Mouse (Mus musculus) limb, embryonic 10.5 days (tissue): ENCODE measurements around the gene Bex6. TPM values are rescaled to one million over a fixed set of nuclear protein-coding genes. Genes with fewer than 3 reads are reported as not detected.

Experiments used
- DNase-seq: peaks from one replicate; pipeline ENCODE4 v3.0.0-alpha.2; 2017; ENCODE audit warnings: low spot score
- H3K27ac ChIP-seq: fragments of 300-500 bp; sonication (generic); 2 replicates; pipeline ENCODE4 v1.5.1; 2016; ENCODE audit warnings: mild to moderate bottlenecking
- H3K27me3 ChIP-seq: fragments of 300-500 bp; sonication (generic); 2 replicates; pipeline ENCODE4 v1.6.1; 2016; ENCODE audit warnings: low read depth, mild to moderate bottlenecking; ENCODE audit not compliant: poor library complexity, severe bottlenecking
- H3K36me3 ChIP-seq: fragments of 300-500 bp; sonication (generic); 2 replicates; pipeline ENCODE4 v1.6.1; 2016; ENCODE audit warnings: mild to moderate bottlenecking, moderate library complexity
- H3K4me1 ChIP-seq: fragments of 300-500 bp; sonication (generic); 2 replicates; pipeline ENCODE4 v1.6.1; 2016
- H3K4me3 ChIP-seq: fragments of 300-500 bp; sonication (generic); 2 replicates; pipeline ENCODE4 v1.5.1; 2016; ENCODE audit warnings: mild to moderate bottlenecking, moderate library complexity
- H3K9me3 ChIP-seq: fragments of 300-500 bp; sonication (generic); replicated peaks from 2 replicates; pipeline ENCODE4 v1.6.1; 2016; ENCODE audit warnings: mild to moderate bottlenecking
- WGBS: fragments of 180-500 bp; shearing (Covaris S2); methylation state at CpG from one replicate; pipeline ENCODE4 v1.1.7; 2016; 5-methylcytosine and 5-hydroxymethylcytosine counted together
- polyA plus RNA-seq: library from polyadenylated mRNA; unstranded; fragments of >200 nt; fragmentation: Nextera tagmentation; extraction: Ambion mirVana; gene quantifications from 2 replicates; pipeline ENCODE4 v1.2.1, GENCODE M21; 2016

The Bex6 gene
- 0.25 and 0.26 TPM in 2 replicates for polyA plus RNA-seq

DNA sequence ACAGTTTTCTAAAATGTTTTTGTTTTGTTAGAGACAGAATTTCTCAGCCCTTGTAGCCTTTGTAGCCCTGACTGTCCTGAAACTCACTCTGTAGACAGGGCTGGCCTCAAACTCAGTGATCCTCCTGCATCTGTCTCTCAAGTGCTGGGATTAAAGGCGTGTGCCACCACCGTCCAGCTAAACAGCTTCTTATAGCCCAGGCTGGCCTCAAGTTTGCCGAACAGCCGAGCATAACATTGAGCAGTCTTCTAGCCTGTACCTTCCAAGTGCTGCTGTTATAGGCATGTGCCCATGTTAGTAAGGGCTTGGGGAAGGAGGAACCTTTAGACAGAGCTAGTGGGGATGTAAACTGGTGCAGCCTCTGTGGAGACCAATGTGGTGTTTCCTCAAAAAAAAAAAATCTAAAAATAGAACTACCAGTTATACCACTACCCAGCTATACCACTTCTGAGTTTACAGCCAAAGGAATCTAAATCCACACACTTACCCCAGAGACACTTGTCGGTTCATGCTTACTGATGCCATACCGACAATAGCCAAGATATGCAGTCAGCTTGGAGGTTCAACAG, at the start of gene Bex6:
Bex6 (plus strand) TSS at position 491 of the 569 bp plus-strand sequence.
- Histone ChIP-seq H3K4me3 (no peak within 1 kb of the TSS), H3K9me3 (no peaks in the 10 kb centered on the region), H3K27me3 (no peaks in the 10 kb centered on the region), H3K4me1 (peaks cover 7% of the 10 kb centered on the region), H3K36me3 (no peaks in the 10 kb centered on the region), H3K27ac (no peak within 1 kb of the TSS)
- no peak for DNase-seq
- WGBS = 88% methylated on average over 6 of the region's 6 CpGs

DNA sequence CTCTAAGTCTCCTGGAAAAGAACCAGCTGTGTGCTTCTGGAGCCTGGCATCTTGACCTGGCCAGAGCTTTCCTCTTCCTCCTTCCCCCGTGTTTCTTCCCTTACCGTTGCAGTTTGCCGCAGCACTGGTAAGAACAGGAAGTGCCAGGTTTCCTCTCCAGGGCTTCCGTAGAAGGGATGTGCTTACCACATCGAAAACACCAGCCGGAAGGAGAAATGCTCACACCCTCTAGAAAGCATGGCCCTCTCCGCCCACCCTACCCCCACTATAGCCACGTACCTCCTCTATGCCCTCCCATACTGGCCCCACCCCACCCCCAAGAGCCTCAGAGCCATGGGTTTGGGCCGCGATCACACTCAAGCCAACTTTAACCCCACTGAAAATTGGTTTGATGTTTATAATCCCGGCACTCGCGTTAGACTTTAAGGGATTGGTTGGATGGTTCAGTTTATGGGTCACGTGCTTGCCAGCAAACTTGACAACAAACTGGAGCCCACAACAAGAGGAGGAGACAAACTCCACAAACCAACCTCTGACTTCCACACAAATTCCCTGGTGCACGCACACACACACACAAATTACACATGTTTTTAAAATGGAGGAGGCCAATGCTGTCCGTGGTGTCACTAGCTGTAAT, 49.3 kb upstream of the Bex6 start:
- 66% methylated on average over 16 of the region's 16 CpGs for WGBS
- no peak for DNase-seq
- Histone ChIP-seq H3K4me3 (0 out of 2 replicates have a peak overlapping the region, but pooled peaks have one; percentile 0), H3K27me3 (no peaks in the 10 kb centered on the region), H3K4me1 (no peaks in the 10 kb centered on the region), H3K9me3 (no peaks in the 10 kb centered on the region), H3K27ac (no peak overlapping the region), H3K36me3 (no peaks in the 10 kb centered on the region)

DNA sequence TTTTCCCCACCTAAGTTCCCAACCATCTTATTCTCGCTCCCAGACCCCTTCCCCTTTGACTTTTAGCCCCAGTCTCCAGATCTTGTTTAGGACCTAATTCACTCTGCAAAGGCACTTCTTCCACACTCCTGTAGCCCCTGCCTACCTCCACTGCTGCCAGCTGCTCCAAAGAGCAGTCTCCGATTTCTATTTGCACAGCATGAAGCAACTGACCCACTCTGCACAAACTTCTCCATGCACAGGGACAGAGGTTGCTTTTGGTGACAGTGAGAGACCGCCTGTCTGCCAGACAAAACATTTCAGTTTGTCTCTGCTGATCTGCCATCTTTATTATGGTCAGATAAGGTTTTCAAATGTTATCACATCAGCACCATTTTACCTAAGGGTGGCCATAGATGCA, 46.5 kb upstream of the Bex6 start:
- WGBS = 90% methylated on average over 3 of the region's 3 CpGs
- H3K4me3 ChIP-seq = no peak overlapping the region
- H3K27ac ChIP-seq = no peak overlapping the region
- no peaks in the 10 kb centered on the region for H3K9me3 ChIP-seq
- H3K4me1 ChIP-seq = no peaks in the 10 kb centered on the region
- H3K27me3 ChIP-seq = no peaks in the 10 kb centered on the region
- DNase-seq = no peak
- no peaks in the 10 kb centered on the region for H3K36me3 ChIP-seq

DNA sequence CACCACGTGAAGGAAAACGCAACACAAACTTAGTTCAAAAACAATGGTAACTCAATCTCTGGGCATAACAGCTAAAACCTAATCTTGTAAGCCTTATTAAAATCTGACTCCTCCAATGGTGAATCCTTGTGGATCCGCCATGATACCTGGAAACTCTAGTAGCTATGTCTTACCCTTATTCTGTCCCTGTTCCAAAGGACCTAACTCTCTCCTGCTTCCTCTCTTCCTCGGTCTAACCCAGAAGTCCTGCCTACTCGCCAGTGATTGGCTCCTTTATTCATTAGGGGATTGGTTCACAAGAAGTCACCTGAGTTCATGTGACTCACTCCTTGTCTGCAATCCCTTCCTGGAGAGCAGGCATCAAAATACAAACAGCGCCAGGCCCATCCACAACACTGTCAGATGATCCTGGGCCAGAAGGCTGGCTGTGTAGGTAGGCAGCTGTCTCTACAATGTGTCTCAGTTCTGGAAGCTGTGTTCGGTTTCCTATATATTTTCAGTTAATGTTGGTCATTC, 43.7 kb upstream of the Bex6 start:
- 84% methylated on average over 7 of the region's 7 CpGs for WGBS
- Histone ChIP-seq H3K36me3 (no peaks in the 10 kb centered on the region), H3K9me3 (no peaks in the 10 kb centered on the region), H3K4me1 (no peaks in the 10 kb centered on the region), H3K27me3 (no peaks in the 10 kb centered on the region), H3K27ac (no peak overlapping the region), H3K4me3 (no peak overlapping the region)
- DNase-seq = no peak

DNA sequence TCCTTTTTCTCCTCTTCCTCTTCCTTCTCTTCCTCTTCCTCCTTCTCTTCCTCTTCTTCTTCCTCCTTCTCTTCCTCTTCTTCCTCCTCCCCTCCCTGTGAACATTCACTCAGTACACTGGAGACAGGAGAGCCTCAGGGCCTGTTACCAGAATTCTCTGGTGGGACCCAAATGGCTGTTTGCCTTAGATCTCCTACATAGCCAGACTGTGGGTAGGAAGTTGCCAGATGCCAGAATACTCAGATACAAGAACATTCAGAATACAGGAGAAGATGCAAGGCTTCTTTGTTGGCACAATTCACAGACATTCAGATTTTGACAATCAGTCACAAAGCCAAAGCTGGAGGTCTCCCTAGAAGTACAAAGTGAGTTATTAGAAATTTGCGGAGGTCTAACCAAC, 40.7 kb upstream of the Bex6 start:
- Histone ChIP-seq H3K9me3 (no peaks in the 10 kb centered on the region; the same call in 1 of the 2 replicates), H3K4me3 (no peak overlapping the region), H3K4me1 (no peaks in the 10 kb centered on the region), H3K36me3 (peaks cover 17% of the 10 kb centered on the region), H3K27ac (no peak overlapping the region), H3K27me3 (no peaks in the 10 kb centered on the region)
- no peak for DNase-seq
- WGBS = 95% methylated on average over 1 of the region's 1 CpGs

DNA sequence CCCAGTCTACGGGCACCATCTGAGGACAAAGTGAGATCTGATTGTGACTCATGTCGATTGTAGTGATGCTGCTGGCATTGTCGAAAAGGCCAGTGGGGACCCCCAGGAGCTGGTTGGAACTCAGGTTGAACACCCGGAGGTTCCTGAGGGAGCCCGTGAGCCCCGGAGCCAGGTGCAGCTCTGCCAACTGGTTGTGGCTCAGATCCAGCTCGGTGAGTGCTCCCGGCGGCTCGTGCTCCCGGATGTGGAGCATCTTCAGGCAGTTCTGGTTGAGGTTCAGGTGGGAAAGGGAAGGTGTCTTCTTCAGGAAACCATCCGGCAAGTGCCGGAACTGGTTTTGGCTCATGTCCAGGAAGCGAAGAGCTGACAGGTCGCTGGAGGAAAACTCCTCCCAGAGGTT, 35.9 kb upstream of the Bex6 start:
- no peaks in the 10 kb centered on the region for H3K4me1 ChIP-seq
- peaks cover 27% of the 10 kb centered on the region for H3K36me3 ChIP-seq
- H3K4me3 ChIP-seq = no peak overlapping the region
- H3K27ac ChIP-seq = no peak overlapping the region
- DNase-seq = no peak
- no peaks in the 10 kb centered on the region for H3K27me3 ChIP-seq
- peaks cover 2% of the 10 kb centered on the region; the same call in 1 of the 2 replicates for H3K9me3 ChIP-seq
- WGBS = 94% methylated on average over 15 of the region's 15 CpGs

DNA sequence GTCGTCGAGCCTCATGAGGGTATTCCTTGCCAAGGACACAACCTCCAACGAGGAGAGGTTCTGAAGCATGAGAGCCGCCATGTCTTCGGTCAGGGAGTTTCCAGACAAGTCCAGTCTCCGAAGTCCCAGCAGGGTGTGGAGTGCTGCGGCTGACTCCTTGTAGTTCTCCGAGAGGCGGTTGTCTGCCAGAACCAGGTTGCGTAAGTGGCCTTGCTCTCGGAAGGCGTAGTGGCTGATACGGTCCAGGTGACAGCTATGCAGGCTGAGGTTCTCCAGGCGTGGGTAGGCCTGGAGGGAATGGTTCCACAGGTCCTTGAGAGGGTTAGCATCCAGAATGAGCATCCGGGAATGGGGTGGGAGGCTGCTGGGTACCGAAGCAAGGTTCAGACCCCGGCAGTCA, 35.0 kb upstream of the Bex6 start:
- no peaks in the 10 kb centered on the region for H3K27me3 ChIP-seq
- H3K36me3 ChIP-seq = peaks cover 27% of the 10 kb centered on the region
- 94% methylated on average over 17 of the region's 17 CpGs for WGBS
- H3K9me3 ChIP-seq = peaks cover 2% of the 10 kb centered on the region; the same call in 1 of the 2 replicates
- no peaks in the 10 kb centered on the region for H3K4me1 ChIP-seq
- DNase-seq = no peak
- H3K27ac ChIP-seq = no peak overlapping the region
- no peak overlapping the region for H3K4me3 ChIP-seq

DNA sequence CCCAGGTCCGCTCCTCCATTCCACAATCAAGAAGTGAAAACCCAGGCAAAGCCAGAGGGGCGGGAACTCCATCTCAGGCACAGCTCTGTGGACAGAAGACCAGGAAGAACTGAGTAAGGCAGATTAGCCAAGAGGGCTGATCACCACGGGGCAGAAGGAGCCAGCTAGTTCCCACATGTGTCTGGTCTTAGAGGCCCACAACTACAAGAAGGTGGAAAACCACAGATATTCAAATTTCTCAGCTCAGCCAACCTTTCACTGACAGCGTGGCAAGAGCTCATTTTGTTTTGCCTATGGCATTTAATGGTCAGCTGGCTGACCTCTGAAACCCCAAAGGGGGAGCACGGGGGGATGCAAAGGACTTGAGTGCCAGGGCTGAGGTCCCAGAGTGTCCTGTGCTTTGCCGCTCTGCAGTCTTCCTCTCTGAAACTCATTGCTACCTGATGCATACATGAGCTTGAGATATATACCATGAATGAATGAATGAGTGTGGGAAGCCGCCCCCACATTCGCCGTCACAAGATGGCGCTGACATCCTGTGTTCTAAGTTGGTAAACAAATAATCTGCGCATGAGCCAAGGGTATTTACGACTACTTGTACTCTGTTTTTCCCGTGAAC, 31.9 kb upstream of the Bex6 start:
- DNase-seq = peak; percentile 36
- Histone ChIP-seq H3K9me3 (peaks cover 2% of the 10 kb centered on the region; the same call in 1 of the 2 replicates), H3K4me1 (no peaks in the 10 kb centered on the region), H3K4me3 (peak overlapping the region; percentile 31), H3K27ac (peak overlapping the region; percentile 68), H3K27me3 (no peaks in the 10 kb centered on the region), H3K36me3 (peaks cover 23% of the 10 kb centered on the region)
- 57% methylated on average over 12 of the region's 13 CpGs for WGBS

DNA sequence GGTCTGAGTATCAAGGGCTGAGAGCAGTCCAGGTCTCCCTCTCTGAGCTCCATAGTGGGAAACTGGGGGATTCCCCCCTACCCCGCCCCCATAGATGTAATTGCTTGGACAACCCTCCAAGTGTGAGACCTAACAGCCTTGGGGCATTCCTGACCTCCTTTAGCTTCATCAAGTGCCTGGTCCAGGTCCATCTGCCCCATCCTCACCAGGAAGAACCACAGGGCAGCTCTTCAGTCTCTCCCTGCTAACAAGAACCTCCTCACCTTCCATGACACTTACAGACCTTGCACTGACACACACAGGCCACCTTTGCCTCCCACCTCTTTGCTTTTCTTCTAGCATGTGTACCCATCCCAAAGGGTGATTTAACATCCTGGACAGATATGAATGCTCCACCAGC, 25.6 kb upstream of the Bex6 start:
- Histone ChIP-seq H3K27ac (no peak overlapping the region), H3K4me1 (peaks cover 3% of the 10 kb centered on the region; the same call in 1 of the 2 replicates), H3K36me3 (peaks cover 9% of the 10 kb centered on the region; the same call in 1 of the 2 replicates), H3K4me3 (no peak overlapping the region), H3K27me3 (no peaks in the 10 kb centered on the region), H3K9me3 (no peaks in the 10 kb centered on the region)
- DNase-seq = no peak
- 79% methylated on average over 1 of the region's 1 CpGs for WGBS

DNA sequence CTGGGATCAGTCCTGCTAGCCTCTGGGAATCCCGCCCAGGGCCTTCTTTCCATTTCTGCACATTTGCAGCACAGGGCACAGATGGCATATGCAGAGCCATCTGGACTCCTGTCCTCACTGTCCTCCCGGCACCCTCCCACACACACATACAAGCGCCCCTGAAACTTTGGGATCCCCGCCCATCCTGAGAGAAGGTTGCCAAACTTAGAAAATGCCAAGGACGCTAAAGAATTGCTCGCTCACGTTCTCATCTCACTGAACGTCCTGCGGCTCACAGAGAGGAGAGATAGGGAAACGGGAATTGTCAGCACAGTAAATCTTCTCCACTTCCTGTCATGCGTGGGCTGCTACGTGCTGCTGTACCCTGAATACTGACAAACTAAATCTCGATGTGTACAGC, 25.2 kb upstream of the Bex6 start:
- 76% methylated on average over 13 of the region's 13 CpGs for WGBS
- no peaks in the 10 kb centered on the region for H3K27me3 ChIP-seq
- peaks cover 9% of the 10 kb centered on the region; the same call in 1 of the 2 replicates for H3K36me3 ChIP-seq
- H3K4me1 ChIP-seq = peaks cover 3% of the 10 kb centered on the region; the same call in 1 of the 2 replicates
- no peak for DNase-seq
- H3K9me3 ChIP-seq = no peaks in the 10 kb centered on the region
- no peak overlapping the region for H3K27ac ChIP-seq
- no peak overlapping the region for H3K4me3 ChIP-seq

DNA sequence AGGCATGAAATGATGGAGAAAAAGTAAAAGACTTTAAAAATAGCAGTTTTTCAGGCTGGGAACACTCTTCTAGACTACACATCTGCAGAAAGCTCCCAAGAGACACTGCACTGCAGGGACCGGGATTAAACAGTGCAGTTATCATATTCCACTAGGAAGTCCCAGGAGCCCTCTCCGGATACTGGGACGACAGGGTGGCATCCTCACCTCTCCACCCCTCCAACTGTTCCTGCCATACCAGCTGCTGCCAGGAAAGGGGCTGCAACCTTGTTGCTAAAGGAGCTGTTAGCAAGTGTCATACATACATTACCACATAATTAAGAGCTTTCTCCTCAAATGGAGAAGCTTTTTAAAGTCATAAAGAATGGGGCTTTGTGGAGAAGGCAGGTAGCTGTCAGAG, 22.9 kb upstream of the Bex6 start:
- 41% methylated on average over 3 of the region's 3 CpGs for WGBS
- no peak overlapping the region for H3K27ac ChIP-seq
- no peak overlapping the region for H3K4me3 ChIP-seq
- peaks cover 3% of the 10 kb centered on the region; the same call in 1 of the 2 replicates for H3K4me1 ChIP-seq
- no peak for DNase-seq
- H3K27me3 ChIP-seq = no peaks in the 10 kb centered on the region
- H3K9me3 ChIP-seq = no peaks in the 10 kb centered on the region
- H3K36me3 ChIP-seq = peaks cover 9% of the 10 kb centered on the region; the same call in 1 of the 2 replicates

DNA sequence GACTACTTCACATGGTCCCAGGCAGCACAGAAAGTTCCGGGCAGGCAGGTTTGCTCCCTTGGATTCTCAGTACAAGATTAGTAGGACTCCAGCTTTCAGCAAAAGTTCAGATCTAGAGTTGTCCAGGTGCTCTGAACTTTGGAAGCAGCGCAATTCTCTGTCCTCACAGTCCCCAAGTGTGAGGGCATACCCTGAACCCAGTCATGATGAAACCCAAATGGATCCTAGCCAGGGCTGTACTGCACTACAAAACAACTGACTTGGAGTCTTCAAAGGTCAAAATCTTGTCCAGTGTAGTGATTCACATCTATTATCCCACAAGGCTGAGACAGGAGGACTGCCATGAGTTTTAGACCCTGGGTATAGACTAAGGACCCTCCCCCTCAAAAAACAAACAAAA, 22.3 kb upstream of the Bex6 start:
- Histone ChIP-seq H3K36me3 (peaks cover 9% of the 10 kb centered on the region; the same call in 1 of the 2 replicates), H3K27ac (no peak overlapping the region), H3K27me3 (no peaks in the 10 kb centered on the region), H3K9me3 (no peaks in the 10 kb centered on the region), H3K4me1 (peaks cover 3% of the 10 kb centered on the region; the same call in 1 of the 2 replicates), H3K4me3 (no peak overlapping the region)
- no peak for DNase-seq
- 84% methylated on average over 2 of the region's 2 CpGs for WGBS

DNA sequence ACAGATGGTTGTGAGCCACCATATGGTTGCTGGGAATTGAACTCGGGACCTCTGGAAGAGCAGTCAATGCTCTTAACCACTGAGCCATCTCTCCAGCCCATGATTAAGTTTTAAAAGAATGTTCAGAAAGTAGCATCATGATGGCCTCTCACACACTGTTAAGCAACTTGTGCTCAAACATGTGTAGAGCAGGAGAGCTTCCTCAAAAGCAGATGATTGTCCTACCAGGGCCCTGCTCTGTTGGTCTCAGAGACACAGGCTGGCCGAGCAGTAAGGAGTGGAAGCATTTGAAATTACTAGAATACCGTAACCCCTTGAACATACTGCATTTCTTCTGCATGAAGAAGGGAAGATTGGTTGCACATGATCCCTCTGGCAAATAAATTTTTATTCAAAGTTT, 20.7 kb upstream of the Bex6 start:
- Histone ChIP-seq H3K4me3 (no peak overlapping the region), H3K4me1 (peaks cover 3% of the 10 kb centered on the region; the same call in 1 of the 2 replicates), H3K27me3 (0 out of 2 replicates have a peak, but pooled peaks cover 3% of the 10 kb centered on the region), H3K27ac (no peak overlapping the region), H3K36me3 (peaks cover 3% of the 10 kb centered on the region; the same call in 1 of the 2 replicates), H3K9me3 (no peaks in the 10 kb centered on the region)
- no peak for DNase-seq
- 89% methylated on average over 3 of the region's 3 CpGs for WGBS
